Mouse (Mus musculus) lung, postnatal 4 days (tissue): ENCODE results near the gene Gfra1.

Experiments used
- DNase-seq, 2 experiments: peaks; one replicate each; pipeline ENCODE4 v3.0.0; 2021

Gene Gfra1

GRCm38 (mm10) chr19:58244148-58244547, 211.6 kb downstream of the Gfra1 start:
- DNase-seq, result no peak

GRCm38 (mm10) chr19:58243604-58244003, 212.1 kb downstream of the Gfra1 start:
- DNase-seq, result no peak

GRCm38 (mm10) chr19:58238325-58238724, 217.4 kb downstream of the Gfra1 start:
- no peak for DNase-seq

- DNase-seq, result no peak
These were observed 228.0 kb downstream of the Gfra1 start for GRCm38 (mm10) chr19:58227725-58228124.

- no peak for DNase-seq
These were observed 228.8 kb downstream of the Gfra1 start for GRCm38 (mm10) chr19:58226882-58227281.

GRCm38 (mm10) chr19:58220061-58220831, 235.5 kb downstream of the Gfra1 start:
- peak; percentile 10 to 38 for DNase-seq

- no peak for DNase-seq
These were observed 238.1 kb downstream of the Gfra1 start for GRCm38 (mm10) chr19:58217591-58217990.

GRCm38 (mm10) chr19:58206496-58207044, 249.1 kb downstream of the Gfra1 start:
- no peak for DNase-seq

GRCm38 (mm10) chr19:58205470-58205869, 250.2 kb downstream of the Gfra1 start:
- DNase-seq, result no peak

GRCm38 (mm10) chr19:58202627-58203026, 253.1 kb downstream of the Gfra1 start:
- no peak for DNase-seq

GRCm38 (mm10) chr19:58199679-58200078, 256.0 kb downstream of the Gfra1 start:
- DNase-seq, result no peak

GRCm38 (mm10) chr19:58193733-58194456, 261.8 kb downstream of the Gfra1 start:
- no peak for DNase-seq

GRCm38 (mm10) chr19:58190947-58191346, 264.8 kb downstream of the Gfra1 start:
- DNase-seq, result no peak

- DNase-seq, result no peak
These were observed 269.2 kb downstream of the Gfra1 start for GRCm38 (mm10) chr19:58186558-58186957.
